Mouse (Mus musculus) brown adipose tissue, adult 24 weeks (tissue): ENCODE results near the gene Xpnpep1. TPM values are rescaled to one million over a fixed set of nuclear protein-coding genes. Genes with fewer than 3 reads are reported as not detected.

Experiments
- polyA plus RNA-seq: library from polyadenylated mRNA; stranded (reverse); fragments of >200 nt; gene quantifications from 2 replicates; pipeline ENCODE4 v1.2.4, GENCODE M21; 2012; ENCODE audit not compliant: missing spikeins, insufficient read depth, insufficient read length

Gene Xpnpep1
- polyA plus RNA-seq, 1 experiment, result 44.5 TPM

Other genes with a start within 250 kb of the Xpnpep1 start
- 40.1 and 40.8 TPM in 2 replicates for gene Add3, start 100.2 kb upstream of the Xpnpep1 start, polyA plus RNA-seq